Mouse (Mus musculus) spleen, adult 2 months (tissue): ENCODE data around the gene Ifit3b.

ENCODE experiments used
- CTCF ChIP-seq: fragments of 200-500 bp; IDR thresholded peaks from 2 replicates; pipeline ENCODE4 v1.5.1; 2011; ENCODE audit warnings: mild to moderate bottlenecking, inconsistent platforms; ENCODE audit not compliant: insufficient read depth, insufficient read length, insufficient replicate concordance; ENCODE audit errors: extremely low read depth
- POLR2A ChIP-seq: fragments of 200-500 bp; IDR thresholded peaks from 2 replicates; pipeline ENCODE4 v1.6.1; 2011; ENCODE audit warnings: low read depth, low read length, inconsistent platforms

DNA sequence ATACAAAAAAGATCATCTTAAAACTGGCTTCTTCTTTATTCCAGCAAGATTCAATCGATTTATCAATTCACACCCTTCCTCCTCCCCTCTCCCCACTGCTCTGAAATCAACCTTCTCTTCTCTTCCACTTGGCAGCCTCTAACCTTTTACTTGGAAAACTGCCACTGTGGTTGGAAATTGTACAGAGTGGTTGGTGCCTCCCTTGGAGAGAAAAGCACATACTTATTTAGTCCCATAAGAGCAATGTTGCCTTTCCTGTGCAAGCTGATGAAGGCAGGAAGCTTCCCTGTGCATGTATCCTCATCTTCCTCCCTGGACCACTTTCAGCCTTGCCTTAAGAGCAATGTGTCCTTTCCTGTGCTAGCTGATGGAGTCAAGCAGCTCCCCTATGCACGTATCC, 9.4 kb upstream of the Ifit3b start:
- no peak for TF ChIP-seq CTCF
- no peak for TF ChIP-seq POLR2A
